Mouse (Mus musculus) liver, embryonic 15.5 days (tissue): Measurements from ENCODE around the gene Ankrd44. TPM values are rescaled to one million over a fixed set of nuclear protein-coding genes. Genes with fewer than 3 reads are reported as not detected.

Experiments
- ATAC-seq: fragments of 200-750 bp; cut with Nextera tagmentation; 2 replicates; pipeline ENCODE4 v1.8.0; 2017; ENCODE audit warnings: moderate number of reproducible peaks, mild to moderate bottlenecking, moderate library complexity; ENCODE audit not compliant: insufficient read depth
- H3K27ac ChIP-seq: fragments of 300-500 bp; sonication (generic); replicated peaks from 2 replicates; pipeline ENCODE4 v1.5.1; 2015; ENCODE audit warnings: mild to moderate bottlenecking, inconsistent platforms
- H3K27me3 ChIP-seq: fragments of 300-500 bp; sonication (generic); 2 replicates; pipeline ENCODE4 v1.6.1; 2015; ENCODE audit warnings: mild to moderate bottlenecking, inconsistent platforms
- H3K36me3 ChIP-seq: fragments of 300-500 bp; sonication (generic); replicated peaks from 2 replicates; pipeline ENCODE4 v1.6.1; 2015; ENCODE audit warnings: moderate library complexity, mild to moderate bottlenecking, inconsistent platforms
- H3K4me1 ChIP-seq: fragments of 300-500 bp; sonication (generic); replicated peaks from 2 replicates; pipeline ENCODE4 v1.6.1; 2015; ENCODE audit warnings: inconsistent platforms
- H3K4me2 ChIP-seq: fragments of 300-500 bp; sonication (generic); 2 replicates; pipeline ENCODE4 v1.6.1; 2015; ENCODE audit warnings: moderate library complexity, mild to moderate bottlenecking, inconsistent platforms
- H3K4me3 ChIP-seq: fragments of 300-500 bp; sonication (generic); replicated peaks from 2 replicates; pipeline ENCODE4 v1.5.1; 2015; ENCODE audit warnings: mild to moderate bottlenecking, inconsistent platforms
- H3K9ac ChIP-seq: fragments of 300-500 bp; sonication (generic); 2 replicates; pipeline ENCODE4 v1.6.1; 2015; ENCODE audit warnings: moderate library complexity, mild to moderate bottlenecking, inconsistent platforms
- H3K9me3 ChIP-seq: fragments of 300-500 bp; sonication (generic); replicated peaks from 2 replicates; pipeline ENCODE4 v1.6.1; 2016; ENCODE audit warnings: inconsistent platforms
- WGBS: fragments of 180-500 bp; shearing (Covaris S2); methylation state at CpG from one replicate; pipeline ENCODE4 v1.1.7; 2015; ENCODE audit warnings: mixed read lengths; ENCODE audit not compliant: insufficient replicate concordance; 5-methylcytosine and 5-hydroxymethylcytosine counted together
- polyA plus RNA-seq: library from polyadenylated mRNA; unstranded; fragments of >200 nt; fragmentation: Nextera tagmentation; extraction: Ambion mirVana; gene quantifications from 2 replicates; pipeline ENCODE4 v1.2.1, GENCODE M21; 2015

The Ankrd44 gene
- polyA plus RNA-seq, 1 experiment from 2014 or later, result 3.7 TPM

- Histone ChIP-seq H3K9me3 (no peaks in the 10 kb centered on the region), H3K4me3 (no peak overlapping the region), H3K4me1 (peaks cover 6% of the 10 kb centered on the region; the same call in 1 of the 2 replicates), H3K9ac (no peak overlapping the region), H3K36me3 (no peaks in the 10 kb centered on the region), H3K27me3 (no peaks in the 10 kb centered on the region), H3K27ac (no peak overlapping the region), H3K4me2 (no peak overlapping the region)
- ATAC-seq, result no peak
- WGBS, result 53% methylated on average over 2 of the region's 2 CpGs
Observed at GRCm38 (mm10) chr1:54882856-54883467, 43.2 kb downstream of the Ankrd44 start.

- no peak overlapping the region for H3K9ac ChIP-seq
- ATAC-seq, result no peak
- no peaks in the 10 kb centered on the region for H3K27me3 ChIP-seq
- H3K4me2 ChIP-seq, result no peak overlapping the region
- H3K27ac ChIP-seq, result no peak overlapping the region
- H3K36me3 ChIP-seq, result no peaks in the 10 kb centered on the region
- 76% methylated on average over 3 of the region's 3 CpGs for WGBS
- peaks cover 6% of the 10 kb centered on the region; the same call in 1 of the 2 replicates for H3K4me1 ChIP-seq
- H3K4me3 ChIP-seq, result no peak overlapping the region
- H3K9me3 ChIP-seq, result no peaks in the 10 kb centered on the region
Observed at GRCm38 (mm10) chr1:54881523-54881922, 44.7 kb downstream of the Ankrd44 start.

- WGBS, result 64% methylated on average over 10 of the region's 10 CpGs
- H3K27me3 ChIP-seq, result no peaks in the 10 kb centered on the region
- no peak overlapping the region for H3K27ac ChIP-seq
- H3K36me3 ChIP-seq, result no peaks in the 10 kb centered on the region
- H3K9ac ChIP-seq, result no peak overlapping the region
- H3K9me3 ChIP-seq, result no peaks in the 10 kb centered on the region
- H3K4me2 ChIP-seq, result no peak overlapping the region
- H3K4me3 ChIP-seq, result no peak overlapping the region
- ATAC-seq, result no peak
- no peaks in the 10 kb centered on the region; the same call in 1 of the 2 replicates for H3K4me1 ChIP-seq
Observed at GRCm38 (mm10) chr1:54877423-54878073, 48.6 kb downstream of the Ankrd44 start.

GRCm38 (mm10) chr1:54877014-54877413 lies 49.2 kb downstream of the Ankrd44 start:
- no peak overlapping the region for H3K27ac ChIP-seq
- H3K9me3 ChIP-seq, result no peaks in the 10 kb centered on the region
- no peaks in the 10 kb centered on the region for H3K36me3 ChIP-seq
- 68% methylated on average over 5 of the region's 5 CpGs for WGBS
- no peak overlapping the region for H3K4me2 ChIP-seq
- ATAC-seq, result no peak
- H3K9ac ChIP-seq, result no peak overlapping the region
- no peaks in the 10 kb centered on the region; the same call in 1 of the 2 replicates for H3K4me1 ChIP-seq
- no peaks in the 10 kb centered on the region for H3K27me3 ChIP-seq
- no peak overlapping the region for H3K4me3 ChIP-seq

GRCm38 (mm10) chr1:54874094-54874493 lies 52.1 kb downstream of the Ankrd44 start:
- WGBS, result 21% methylated on average over 6 of the region's 6 CpGs
- H3K27me3 ChIP-seq, result no peaks in the 10 kb centered on the region
- H3K4me1 ChIP-seq, result no peaks in the 10 kb centered on the region; the same call in 1 of the 2 replicates

GRCm38 (mm10) chr1:54872857-54873616 lies 53.1 kb downstream of the Ankrd44 start:
- Histone ChIP-seq H3K27ac (no peak overlapping the region), H3K4me3 (no peak overlapping the region), H3K4me2 (no peak overlapping the region), H3K9ac (no peak overlapping the region), H3K4me1 (peaks cover 6% of the 10 kb centered on the region), H3K9me3 (no peaks in the 10 kb centered on the region), H3K36me3 (no peaks in the 10 kb centered on the region), H3K27me3 (no peaks in the 10 kb centered on the region)
- 69% methylated on average over 9 of the region's 9 CpGs for WGBS
- ATAC-seq, result no peak

More at GRCm38 (mm10) chr1:54874094-54874493, 52.1 kb downstream of the Ankrd44 start:
- Histone ChIP-seq H3K36me3 (no peaks in the 10 kb centered on the region), H3K4me2 (no peak overlapping the region), H3K9ac (no peak overlapping the region), H3K9me3 (no peaks in the 10 kb centered on the region), H3K4me3 (no peak overlapping the region), H3K27ac (no peak overlapping the region)
- no peak for ATAC-seq

- no peaks in the 10 kb centered on the region for H3K36me3 ChIP-seq
- ATAC-seq, result no peak
- H3K9ac ChIP-seq, result no peak overlapping the region
- no peak overlapping the region for H3K27ac ChIP-seq
- H3K4me3 ChIP-seq, result no peak overlapping the region
- no peaks in the 10 kb centered on the region for H3K27me3 ChIP-seq
- no peaks in the 10 kb centered on the region for H3K9me3 ChIP-seq
- no peak overlapping the region for H3K4me2 ChIP-seq
- 11% methylated on average over 1 of the region's 1 CpGs for WGBS
- peaks cover 15% of the 10 kb centered on the region for H3K4me1 ChIP-seq
Observed at GRCm38 (mm10) chr1:54871321-54871720, 54.9 kb downstream of the Ankrd44 start.

GRCm38 (mm10) chr1:54870634-54871033 lies 55.6 kb downstream of the Ankrd44 start:
- Histone ChIP-seq H3K9ac (no peak overlapping the region), H3K27me3 (no peaks in the 10 kb centered on the region), H3K27ac (no peak overlapping the region), H3K4me1 (peaks cover 22% of the 10 kb centered on the region), H3K4me2 (no peak overlapping the region), H3K36me3 (no peaks in the 10 kb centered on the region), H3K9me3 (no peaks in the 10 kb centered on the region), H3K4me3 (no peak overlapping the region)
- WGBS, result 38% methylated on average over 2 of the region's 2 CpGs
- no peak for ATAC-seq

- Histone ChIP-seq H3K4me3 (no peak overlapping the region), H3K4me2 (no peak overlapping the region), H3K36me3 (no peaks in the 10 kb centered on the region), H3K4me1 (peaks cover 28% of the 10 kb centered on the region), H3K27me3 (no peaks in the 10 kb centered on the region), H3K27ac (no peak overlapping the region), H3K9ac (no peak overlapping the region), H3K9me3 (no peaks in the 10 kb centered on the region)
- WGBS, result 47% methylated on average over 4 of the region's 4 CpGs
- no peak for ATAC-seq
Observed at GRCm38 (mm10) chr1:54867226-54867625, 59.0 kb downstream of the Ankrd44 start.

- H3K36me3 ChIP-seq, result no peaks in the 10 kb centered on the region
- H3K9me3 ChIP-seq, result no peaks in the 10 kb centered on the region
- no peak overlapping the region for H3K4me3 ChIP-seq
- 57% methylated on average over 3 of the region's 3 CpGs for WGBS
- no peak overlapping the region for H3K27ac ChIP-seq
- H3K9ac ChIP-seq, result no peak overlapping the region
- H3K27me3 ChIP-seq, result no peaks in the 10 kb centered on the region
- no peak overlapping the region for H3K4me2 ChIP-seq
- H3K4me1 ChIP-seq, result peaks cover 32% of the 10 kb centered on the region
- ATAC-seq, result no peak
Observed at GRCm38 (mm10) chr1:54866131-54866530, 60.1 kb downstream of the Ankrd44 start.

- Histone ChIP-seq H3K27me3 (no peaks in the 10 kb centered on the region), H3K4me1 (peaks cover 32% of the 10 kb centered on the region), H3K9me3 (no peaks in the 10 kb centered on the region), H3K27ac (no peak overlapping the region), H3K4me2 (no peak overlapping the region), H3K4me3 (no peak overlapping the region), H3K36me3 (no peaks in the 10 kb centered on the region), H3K9ac (no peak overlapping the region)
- ATAC-seq, result no peak
- WGBS, result 41% methylated on average over 7 of the region's 7 CpGs
Observed at GRCm38 (mm10) chr1:54864928-54865652, 61.1 kb downstream of the Ankrd44 start.
